Mouse (Mus musculus) liver, adult 2 months (tissue): ENCODE data around the gene Fam129c. TPM values are rescaled to one million over a fixed set of nuclear protein-coding genes. Genes with fewer than 3 reads are reported as not detected.
A peak's percentile ranks its signal among the peaks of the same experiment; 100 is the strongest.

Source experiments
- DNase-seq: peaks from one replicate; pipeline ENCODE4 v3.0.0-alpha.2; 2011; ENCODE audit warnings: low read depth, low spot score; ENCODE audit errors: extremely low read depth
- H3K27ac ChIP-seq: fragments of 200-500 bp; replicated peaks from 2 replicates; pipeline ENCODE4 v1.5.1; 2012; ENCODE audit warnings: low read depth, mild to moderate bottlenecking, control low read depth, inconsistent platforms, low read length; ENCODE audit not compliant: insufficient read depth
- H3K27me3 ChIP-seq: fragments of 200-500 bp; 2 replicates; pipeline ENCODE4 v1.6.1; 2012; ENCODE audit warnings: mild to moderate bottlenecking, moderate library complexity, low read length, inconsistent platforms; ENCODE audit not compliant: control insufficient read depth, insufficient read depth
- H3K36me3 ChIP-seq: fragments of 200-500 bp; 2 replicates; pipeline ENCODE4 v1.6.1; 2012; ENCODE audit warnings: low read length, inconsistent platforms; ENCODE audit not compliant: control insufficient read depth, insufficient read depth
- H3K4me1 ChIP-seq: fragments of 200-500 bp; 2 replicates; pipeline ENCODE4 v1.6.1; 2011; ENCODE audit warnings: low read length; ENCODE audit not compliant: control insufficient read depth, insufficient read depth
- H3K4me3 ChIP-seq: fragments of 200-500 bp; 2 replicates; pipeline ENCODE4 v1.5.1; 2011; ENCODE audit warnings: low read depth, mild to moderate bottlenecking, control low read depth, low read length, moderate library complexity; ENCODE audit not compliant: insufficient read depth
- H3K79me2 ChIP-seq: fragments of 200-500 bp; 2 replicates; pipeline ENCODE4 v1.6.1; 2012; ENCODE audit warnings: inconsistent platforms, mild to moderate bottlenecking, low read length, moderate library complexity; ENCODE audit not compliant: control insufficient read depth, insufficient read depth
- H3K9ac ChIP-seq: fragments of 200-500 bp; 2 replicates; pipeline ENCODE4 v1.6.1; 2012; ENCODE audit warnings: low read depth, mild to moderate bottlenecking, control low read depth, inconsistent platforms, low read length
- CTCF ChIP-seq: fragments of 200-500 bp; IDR thresholded peaks from 2 replicates; pipeline ENCODE4 v1.5.1; 2011; ENCODE audit warnings: low read depth, low read length, control low read depth
- POLR2A ChIP-seq: fragments of 200-500 bp; IDR thresholded peaks from 2 replicates; pipeline ENCODE4 v1.6.1; 2011; ENCODE audit warnings: low read length, control low read depth; ENCODE audit not compliant: insufficient read depth; ENCODE audit errors: extremely low read depth
- WGBS: fragments of 180-500 bp; shearing (Covaris S2); methylation state at CpG from one replicate; pipeline ENCODE4 v1.1.7; 2018; 5-methylcytosine and 5-hydroxymethylcytosine counted together
- polyA plus RNA-seq: library from polyadenylated mRNA; depleted of rRNA; stranded (reverse); fragments of >200 nt; gene quantifications from 2 replicates; pipeline ENCODE4 v1.2.3, GENCODE M21; 2012
- total RNA-seq: library from RNA; depleted of rRNA; stranded (reverse); fragments of >200 nt; gene quantifications from 2 replicates; pipeline ENCODE4 v1.2.3, GENCODE M21; 2014

The Fam129c gene
- total and polyA plus RNA-seq, 2 experiments, result 0.73 to 0.92 TPM

DNA sequence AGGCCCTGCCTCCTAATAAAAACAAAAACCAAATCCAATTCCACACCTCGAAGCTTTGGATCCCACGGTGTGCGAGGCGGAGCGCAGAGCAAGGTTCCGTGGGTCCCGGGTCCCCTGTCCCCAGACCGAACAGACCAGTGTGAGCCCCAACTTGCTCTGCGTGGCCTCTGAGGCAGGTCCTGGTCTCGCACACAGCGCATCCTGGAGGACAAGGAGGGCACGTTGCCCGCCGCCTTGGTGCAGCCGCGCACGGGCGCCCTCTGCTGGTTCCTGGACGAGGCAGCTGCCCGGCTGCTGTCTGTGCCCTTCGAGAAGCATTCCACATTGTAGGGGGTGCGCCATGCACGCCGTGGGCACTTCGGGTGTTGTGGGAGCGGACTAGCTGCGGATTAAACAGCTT, 1.6 kb upstream of the Fam129c start:
- Histone ChIP-seq H3K4me1 (peaks cover 10% of the 10 kb centered on the region), H3K9ac (no peak overlapping the region), H3K27ac (no peak overlapping the region), H3K4me3 (no peak overlapping the region), H3K27me3 (no peaks in the 10 kb centered on the region), H3K79me2 (no peaks in the 10 kb centered on the region), H3K36me3 (no peaks in the 10 kb centered on the region)
- peak; percentile 41 for DNase-seq
- TF ChIP-seq POLR2A (no peak), CTCF (peak; percentile 98)
- 19% methylated on average over 27 of the region's 27 CpGs for WGBS

DNA sequence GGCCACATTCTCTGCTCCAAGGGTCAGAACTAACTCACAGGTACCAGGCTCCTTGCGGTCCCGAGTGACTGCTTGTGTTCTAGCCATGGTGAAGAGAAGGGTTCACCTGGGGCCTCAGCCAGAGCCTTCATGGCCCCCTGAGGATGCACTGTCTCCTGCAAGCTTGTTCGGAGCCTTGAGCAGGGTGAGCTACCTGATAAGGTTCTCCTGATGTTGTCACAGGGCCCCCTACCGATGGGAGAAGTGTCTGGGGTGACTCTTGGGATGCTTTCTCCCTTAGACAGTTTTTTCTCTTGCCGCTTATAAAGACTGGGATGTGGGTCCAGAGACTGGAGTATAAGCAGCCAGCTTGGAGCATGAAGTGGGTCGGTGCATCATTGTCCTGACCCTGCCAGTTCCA, 1.1 kb upstream of the Fam129c start:
- Histone ChIP-seq H3K27ac (no peak overlapping the region), H3K4me3 (no peak overlapping the region), H3K9ac (no peak overlapping the region), H3K4me1 (peaks cover 7% of the 10 kb centered on the region), H3K36me3 (no peaks in the 10 kb centered on the region), H3K79me2 (no peaks in the 10 kb centered on the region), H3K27me3 (no peaks in the 10 kb centered on the region)
- DNase-seq, result no peak
- WGBS, result 63% methylated on average over 6 of the region's 6 CpGs
- TF ChIP-seq POLR2A, result no peak
- TF ChIP-seq CTCF, result no peak

DNA sequence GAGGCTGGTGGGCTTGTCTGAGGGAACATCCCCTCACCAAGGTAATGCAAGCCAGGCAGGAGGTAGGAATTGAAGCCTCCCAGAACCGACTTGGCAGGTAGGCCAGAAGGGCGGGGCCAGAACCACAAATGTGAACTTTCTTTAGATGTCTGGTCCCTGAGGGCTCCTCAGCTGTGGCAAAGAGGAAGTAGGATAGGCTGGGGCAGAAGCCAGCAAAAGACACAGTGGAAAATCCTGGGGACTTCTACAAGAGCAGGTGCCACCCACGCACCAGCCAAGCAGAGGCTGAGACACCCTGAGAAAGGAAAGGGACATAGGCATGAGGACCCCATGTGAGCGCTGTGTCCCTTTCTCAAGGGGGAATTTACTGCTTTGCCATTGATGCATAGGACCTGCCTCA, 650 bp upstream of the Fam129c start:
- H3K4me3 ChIP-seq, result no peak overlapping the region
- no peak overlapping the region for H3K9ac ChIP-seq
- no peaks in the 10 kb centered on the region for H3K36me3 ChIP-seq
- no peak for TF ChIP-seq CTCF
- no peak for TF ChIP-seq POLR2A
- no peak overlapping the region for H3K27ac ChIP-seq
- WGBS, result 81% methylated on average over 4 of the region's 4 CpGs
- H3K79me2 ChIP-seq, result no peaks in the 10 kb centered on the region
- H3K4me1 ChIP-seq, result peaks cover 7% of the 10 kb centered on the region
- H3K27me3 ChIP-seq, result no peaks in the 10 kb centered on the region
- no peak for DNase-seq

DNA sequence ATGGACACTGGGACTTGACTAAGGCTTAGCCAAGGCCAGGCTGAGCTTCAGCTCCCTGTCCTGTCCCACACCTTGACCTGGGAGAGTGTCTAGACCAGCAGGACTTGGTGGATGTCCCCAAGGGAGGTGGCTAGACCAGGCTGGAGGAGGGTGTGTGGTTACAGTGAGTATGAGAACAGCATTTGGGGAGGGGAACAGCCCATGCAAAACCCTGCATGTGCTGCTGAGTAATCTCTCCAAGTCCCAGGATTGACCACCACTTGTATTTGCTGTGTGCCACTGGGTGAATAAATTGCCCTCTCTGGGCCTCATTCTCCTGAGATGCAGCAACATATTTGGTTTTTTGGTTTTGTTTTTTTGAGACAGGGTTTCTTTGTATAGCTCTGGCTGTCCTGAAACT, 927 bp downstream of the Fam129c start:
- Histone ChIP-seq H3K4me1 (no peaks in the 10 kb centered on the region; the same call in 1 of the 2 replicates), H3K36me3 (no peaks in the 10 kb centered on the region), H3K9ac (no peak overlapping the region), H3K79me2 (no peaks in the 10 kb centered on the region), H3K27me3 (0 out of 2 replicates have a peak, but pooled peaks cover 3% of the 10 kb centered on the region), H3K4me3 (no peak overlapping the region), H3K27ac (no peak overlapping the region)
- no peak for DNase-seq
- TF ChIP-seq CTCF (no peak), POLR2A (no peak)

DNA sequence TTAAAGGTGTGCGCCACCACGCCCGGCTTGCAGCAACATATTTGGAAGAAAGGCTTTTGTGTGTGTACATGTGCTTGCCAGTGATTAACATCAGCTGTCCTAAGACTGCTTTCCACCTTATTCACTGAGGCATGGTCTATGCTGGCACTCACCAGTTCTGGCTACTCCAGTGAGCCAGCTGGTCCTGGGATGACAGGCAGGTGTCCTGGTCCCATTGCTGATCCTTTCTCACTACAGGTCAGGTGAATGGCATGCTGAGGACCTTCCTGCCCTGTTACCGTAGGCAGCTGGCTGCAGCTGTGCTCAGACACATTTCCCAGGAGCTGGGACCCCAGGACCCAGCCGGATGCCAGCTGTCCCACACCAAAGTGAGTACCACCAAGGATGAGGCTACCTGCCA, 1.4 kb downstream of the Fam129c start:
- no peak overlapping the region for H3K9ac ChIP-seq
- H3K27me3 ChIP-seq, result 0 out of 2 replicates have a peak, but pooled peaks cover 3% of the 10 kb centered on the region
- H3K27ac ChIP-seq, result no peak overlapping the region
- 94% methylated on average over 5 of the region's 5 CpGs for WGBS
- no peaks in the 10 kb centered on the region for H3K79me2 ChIP-seq
- TF ChIP-seq CTCF, result no peak
- no peak for TF ChIP-seq POLR2A
- DNase-seq, result no peak
- no peak overlapping the region for H3K4me3 ChIP-seq
- no peaks in the 10 kb centered on the region for H3K36me3 ChIP-seq
- no peaks in the 10 kb centered on the region; the same call in 1 of the 2 replicates for H3K4me1 ChIP-seq

- H3K9ac ChIP-seq, result no peak overlapping the region
- WGBS, result 15% methylated on average over 65 of the region's 65 CpGs
- H3K4me3 ChIP-seq, result peak overlapping the region; percentile 1; the same call in 1 of the 2 replicates
- H3K27me3 ChIP-seq, result 0 out of 2 replicates have a peak, but pooled peaks cover 3% of the 10 kb centered on the region
- no peak overlapping the region for H3K27ac ChIP-seq
- no peaks in the 10 kb centered on the region for H3K36me3 ChIP-seq
- no peak for DNase-seq
- no peaks in the 10 kb centered on the region for H3K79me2 ChIP-seq
- TF ChIP-seq CTCF (no peak), POLR2A (no peak)
- no peaks in the 10 kb centered on the region; the same call in 1 of the 2 replicates for H3K4me1 ChIP-seq
Observed at GRCm38 (mm10) chr8:71601939-71602665, 4.7 kb downstream of the Fam129c start.
